Mouse (Mus musculus) CH12.LX (cell line): ENCODE results near the gene Rcan2. TPM values are rescaled to one million over a fixed set of nuclear protein-coding genes. Genes with fewer than 3 reads are reported as not detected.

Source experiments
- DNase-seq: peaks from one replicate; pipeline ENCODE4 v3.0.0-alpha.2; 2013; ENCODE audit errors: extremely low read depth
- H3K27ac ChIP-seq: 2 replicates; pipeline ENCODE4 v1.5.1; 2012; ENCODE audit warnings: low read depth, mild to moderate bottlenecking, control low read depth, moderate library complexity; ENCODE audit not compliant: insufficient read depth
- H3K27me3 ChIP-seq: replicated peaks from 2 replicates; pipeline ENCODE3; 2012; ENCODE audit warnings: inconsistent platforms
- H3K36me3 ChIP-seq, 2 experiments: replicated peaks in 1 of 2; 2 replicates each; pipeline versions ENCODE3 to v1.6.1; 2012; ENCODE audit warnings: inconsistent platforms in 1 of 2, low read length in 1 of 2, mild to moderate bottlenecking in 1 of 2, mixed read lengths in 1 of 2, moderate library complexity in 1 of 2; ENCODE audit not compliant: control insufficient read depth in 1 of 2, insufficient read depth in 1 of 2
- H3K4me1 ChIP-seq, 2 experiments: 2 replicates each; pipeline ENCODE4 v1.6.1; 2012; ENCODE audit warnings: inconsistent platforms in 1 of 2, moderate library complexity in 1 of 2; ENCODE audit not compliant: insufficient read depth in 2 of 2, control insufficient read depth in 1 of 2
- H3K4me2 ChIP-seq: 2 replicates; pipeline ENCODE4 v1.6.1; 2012; ENCODE audit warnings: low read depth, mild to moderate bottlenecking, control low read depth; ENCODE audit not compliant: poor library complexity, insufficient read depth, severe bottlenecking
- H3K4me3 ChIP-seq, 3 experiments: fragments of 150-350 bp in 1 of 3; sonication (generic) in 1 of 3; replicated peaks in 1 of 3; 2 replicates each; pipeline versions ENCODE3 to v1.5.1; 2011 to 2012; ENCODE audit warnings: low read depth in 2 of 3, low read length in 2 of 3, mild to moderate bottlenecking in 2 of 3, moderate library complexity in 2 of 3, control low read depth in 1 of 3, improper control_type of control experiment in 1 of 3, inconsistent platforms in 1 of 3, mixed read lengths in 1 of 3; ENCODE audit not compliant: poor library complexity in 1 of 3
- H3K79me2 ChIP-seq: replicated peaks from 2 replicates; pipeline ENCODE4 v1.6.1; 2012; ENCODE audit warnings: mild to moderate bottlenecking, moderate library complexity; ENCODE audit not compliant: control insufficient read depth, poor library complexity, insufficient read depth, severe bottlenecking; ENCODE audit errors: extremely low read depth
- H3K9ac ChIP-seq: 2 replicates; pipeline ENCODE4 v1.6.1; 2012; ENCODE audit warnings: low read depth, mild to moderate bottlenecking, control low read depth, moderate library complexity; ENCODE audit not compliant: insufficient read depth
- H3K9me3 ChIP-seq: replicated peaks from 2 replicates; pipeline ENCODE3; 2012; ENCODE audit warnings: low read length, inconsistent platforms, mixed read lengths
- CHD2 ChIP-seq: IDR thresholded peaks from 2 replicates; pipeline ENCODE4 v1.6.1; 2011; ENCODE audit warnings: low read length, improper control_type of control experiment
- ELF1 ChIP-seq: IDR thresholded peaks from 2 replicates; pipeline ENCODE4 v1.6.1; 2014; ENCODE audit warnings: low read depth, mild to moderate bottlenecking, inconsistent platforms, low read length, improper control_type of control experiment
- ETS1 ChIP-seq: conservative IDR thresholded peaks from 2 replicates; pipeline ENCODE4 v1.6.1; 2012; ENCODE audit warnings: low read depth, mild to moderate bottlenecking, inconsistent platforms, low read length, improper control_type of control experiment, moderate library complexity
- IRF4 ChIP-seq: IDR thresholded peaks from 2 replicates; pipeline ENCODE4 v1.6.1; 2014; ENCODE audit warnings: low read depth, mild to moderate bottlenecking, inconsistent platforms, low read length, improper control_type of control experiment
- JUN ChIP-seq: IDR thresholded peaks from 2 replicates; pipeline ENCODE4 v1.6.1; 2011; ENCODE audit warnings: low read depth, mild to moderate bottlenecking, low read length, improper control_type of control experiment, moderate library complexity; ENCODE audit not compliant: insufficient read depth
- JUND ChIP-seq: conservative IDR thresholded peaks from 2 replicates; pipeline ENCODE4 v1.6.1; 2011; ENCODE audit warnings: low read depth, low read length, improper control_type of control experiment
- KAT2A ChIP-seq: IDR thresholded peaks from 2 replicates; pipeline ENCODE4 v1.6.1; 2012; ENCODE audit warnings: low read length, improper control_type of control experiment, inconsistent platforms; ENCODE audit not compliant: insufficient replicate concordance
- MAX ChIP-seq: IDR thresholded peaks from 2 replicates; pipeline ENCODE4 v1.6.1; 2011; ENCODE audit warnings: low read length, improper control_type of control experiment
- MAZ ChIP-seq: IDR thresholded peaks from 2 replicates; pipeline ENCODE4 v1.6.1; 2012; ENCODE audit warnings: low read depth, mild to moderate bottlenecking, inconsistent platforms, low read length, improper control_type of control experiment, moderate library complexity
- NELFE ChIP-seq: IDR thresholded peaks from 2 replicates; pipeline ENCODE4 v1.6.1; 2011; ENCODE audit warnings: low read depth, low read length, improper control_type of control experiment
- POLR2AphosphoS2 ChIP-seq: IDR thresholded peaks from 2 replicates; pipeline ENCODE4 v1.6.1; 2011; ENCODE audit warnings: low read depth, low read length, improper control_type of control experiment
- TCF12 ChIP-seq: IDR thresholded peaks from 2 replicates; pipeline ENCODE4 v1.6.1; 2014; ENCODE audit warnings: low read depth, mild to moderate bottlenecking, inconsistent platforms, low read length, improper control_type of control experiment
- UBTF ChIP-seq: IDR thresholded peaks from 2 replicates; pipeline ENCODE4 v1.6.1; 2012; ENCODE audit warnings: low read depth, mild to moderate bottlenecking, inconsistent platforms, low read length, improper control_type of control experiment, moderate library complexity
- USF1 ChIP-seq: IDR thresholded peaks from 2 replicates; pipeline ENCODE4 v1.6.1; 2014; ENCODE audit warnings: low read depth, mild to moderate bottlenecking, inconsistent platforms, low read length, improper control_type of control experiment
- USF2 ChIP-seq: conservative IDR thresholded peaks from 2 replicates; pipeline ENCODE4 v1.6.1; 2011; ENCODE audit warnings: low read depth, low read length, improper control_type of control experiment
- ZC3H11A ChIP-seq: IDR thresholded peaks from 2 replicates; pipeline ENCODE4 v1.6.1; 2012; ENCODE audit warnings: low read depth, mild to moderate bottlenecking, inconsistent platforms, low read length, improper control_type of control experiment
- ZKSCAN1 ChIP-seq: IDR thresholded peaks from 2 replicates; pipeline ENCODE4 v1.6.1; 2012; ENCODE audit warnings: low read depth, inconsistent platforms, low read length, improper control_type of control experiment, borderline replicate concordance
- ZMIZ1 ChIP-seq: IDR thresholded peaks from 2 replicates; pipeline ENCODE4 v1.6.1; 2012; ENCODE audit warnings: low read depth, mild to moderate bottlenecking, inconsistent platforms, low read length, improper control_type of control experiment
- ZNF384 ChIP-seq: IDR thresholded peaks from 2 replicates; pipeline ENCODE4 v1.6.1; 2012; ENCODE audit warnings: low read depth, low read length, improper control_type of control experiment, inconsistent platforms
- dilution Hi-C: fragments of 300-500 bp; cut with MboI; formaldehyde crosslinking; loops from 2 replicates; pipeline ENCODE4 v1.14.3; 2020; ENCODE audit warnings: low sequenced_read_pairs; ENCODE audit not compliant: extremely low pct_unique_long_range_greater_than_20kb, extremely low pct_ligation_motif_present
- in situ Hi-C: fragments of 300-500 bp; cut with MboI; formaldehyde crosslinking; loops from 3 replicates; pipeline ENCODE4 v1.14.3; 2019; ENCODE audit warnings: low sequenced_read_pairs, low pct_ligation_motif_present, low pct_unique_long_range_greater_than_20kb, mixed read lengths
- polyA plus RNA-seq: library from polyadenylated mRNA; unstranded; fragments of >175 nt; gene quantifications from 2 replicates; pipeline ENCODE4 v1.2.1, GENCODE M21; 2012; ENCODE audit warnings: low read depth; ENCODE audit not compliant: insufficient read length
- total RNA-seq, 2 experiments: library from RNA; depleted of rRNA; stranded (reverse); fragments of 300-350 nt in 1 of 2; fragments of >200 nt in 1 of 2; gene quantifications; 2 replicates each; pipeline ENCODE4 v1.2.3; 2012 to 2014

The Rcan2 gene
- total and polyA plus RNA-seq, 3 experiments: 0.32 to 1.5 TPM; not detected in 1

GRCm38 (mm10) chr17:43794731-43795280, 6.3 kb upstream of the Rcan2 start:
- Histone ChIP-seq H3K36me3 (no peaks in the 10 kb centered on the region), H3K27ac (no peak overlapping the region), H3K9me3 (peaks cover 17% of the 10 kb centered on the region), H3K4me2 (no peak overlapping the region), H3K4me3 (no peak overlapping the region), H3K27me3 (no peaks in the 10 kb centered on the region), H3K79me2 (no peaks in the 10 kb centered on the region), H3K4me1 (no peaks in the 10 kb centered on the region), H3K9ac (no peak overlapping the region)
- no peak for TF ChIP-seq ZNF384
- no peak for TF ChIP-seq ETS1
- no peak for TF ChIP-seq USF2
- no peak for TF ChIP-seq TCF12
- TF ChIP-seq ZKSCAN1: no peak
- TF ChIP-seq IRF4: no peak
- TF ChIP-seq ZC3H11A: no peak
- TF ChIP-seq ELF1: no peak
- TF ChIP-seq JUND: no peak
- TF ChIP-seq UBTF: no peak
- TF ChIP-seq JUN: no peak
- TF ChIP-seq MAZ: no peak
- TF ChIP-seq POLR2AphosphoS2: no peak
- in situ Hi-C loops: no loop called here
- DNase-seq: no peak
- dilution Hi-C loops: no loop called here

GRCm38 (mm10) chr17:43801595-43802373, 633 bp downstream of the Rcan2 start:
- no peak overlapping the region for H3K27ac ChIP-seq
- H3K9ac ChIP-seq: no peak overlapping the region
- H3K4me3 ChIP-seq: no peak overlapping the region
- H3K27me3 ChIP-seq: no peaks in the 10 kb centered on the region
- H3K9me3 ChIP-seq: peaks cover 26% of the 10 kb centered on the region
- no peaks in the 10 kb centered on the region for H3K79me2 ChIP-seq
- dilution Hi-C loops: no loop called here
- H3K4me1 ChIP-seq: no peaks in the 10 kb centered on the region
- TF ChIP-seq KAT2A (no peak), NELFE (no peak), USF1 (no peak), CHD2 (no peak), ZMIZ1 (no peak), MAX (no peak)
- no peaks in the 10 kb centered on the region for H3K36me3 ChIP-seq
- H3K4me2 ChIP-seq: no peak overlapping the region
- no peak for DNase-seq
- in situ Hi-C loops: no loop called here
